Mouse (Mus musculus) ZHBTc4 (cell line): ENCODE data around the gene Med8.
A peak's percentile ranks its signal among the peaks of the same experiment; 100 is the strongest.

Experiments
- DNase-seq: peaks from one replicate; pipeline ENCODE4 v3.0.0-alpha.2; 2011; ENCODE audit warnings: low read depth, low spot score

Med8 gene

GRCm38 (mm10) chr4:118409142-118409900 is at the start of gene Med8, which contains the start of gene Szt2:
Med8 (plus strand) TSS chr4:118409337.
Szt2 (minus strand) TSS chr4:118409273.
- peak; percentile 96 for DNase-seq

GRCm38 (mm10) chr4:118359896-118360720 is 49.0 kb upstream of the Med8 start:
- peak; percentile 71 for DNase-seq

GRCm38 (mm10) chr4:118361451-118361850 is 47.7 kb upstream of the Med8 start:
- no peak for DNase-seq

GRCm38 (mm10) chr4:118362879-118363278 is 46.3 kb upstream of the Med8 start:
- DNase-seq: no peak

- DNase-seq: no peak
Observed at GRCm38 (mm10) chr4:118363985-118364384, 45.2 kb upstream of the Med8 start.

GRCm38 (mm10) chr4:118364641-118365040 is 44.5 kb upstream of the Med8 start:
- DNase-seq: no peak

- no peak for DNase-seq
Observed at GRCm38 (mm10) chr4:118365991-118366390, 43.1 kb upstream of the Med8 start.

GRCm38 (mm10) chr4:118367551-118367950 is 41.6 kb upstream of the Med8 start:
- no peak for DNase-seq

- no peak for DNase-seq
Observed at GRCm38 (mm10) chr4:118368616-118369015, 40.5 kb upstream of the Med8 start.

- DNase-seq: no peak
Observed at GRCm38 (mm10) chr4:118371822-118372221, 37.3 kb upstream of the Med8 start.

GRCm38 (mm10) chr4:118375999-118376398 is 33.1 kb upstream of the Med8 start:
- DNase-seq: no peak

- no peak for DNase-seq
Observed at GRCm38 (mm10) chr4:118383271-118383670, 25.9 kb upstream of the Med8 start.

- no peak for DNase-seq
Observed at GRCm38 (mm10) chr4:118387316-118387715, 21.8 kb upstream of the Med8 start.

- DNase-seq: no peak
Observed at GRCm38 (mm10) chr4:118390146-118390545, 19.0 kb upstream of the Med8 start.

GRCm38 (mm10) chr4:118394505-118394904 is 14.6 kb upstream of the Med8 start:
- no peak for DNase-seq

- DNase-seq: no peak
Observed at GRCm38 (mm10) chr4:118395289-118395688, 13.8 kb upstream of the Med8 start.

GRCm38 (mm10) chr4:118396433-118396832 is 12.7 kb upstream of the Med8 start:
- peak; percentile 16 for DNase-seq

- DNase-seq: no peak
Observed at GRCm38 (mm10) chr4:118398400-118398799, 10.7 kb upstream of the Med8 start.

- DNase-seq: no peak
Observed at GRCm38 (mm10) chr4:118401421-118401820, 7.7 kb upstream of the Med8 start.

- no peak for DNase-seq
Observed at GRCm38 (mm10) chr4:118401918-118402317, 7.2 kb upstream of the Med8 start.

- DNase-seq: no peak
Observed at GRCm38 (mm10) chr4:118402701-118403100, 6.4 kb upstream of the Med8 start.

- no peak for DNase-seq
Observed at GRCm38 (mm10) chr4:118410871-118411270, 1.7 kb downstream of the Med8 start.

GRCm38 (mm10) chr4:118413553-118413952 is 4.4 kb downstream of the Med8 start:
- no peak for DNase-seq
